Mouse (Mus musculus) lung, postnatal 0 days (tissue): ENCODE results near the gene Cyth1. TPM values are rescaled to one million over a fixed set of nuclear protein-coding genes. Genes with fewer than 3 reads are reported as not detected.
A peak's percentile ranks its signal among the peaks of the same experiment; 100 is the strongest.

Experiments
- ATAC-seq: fragments of 200-750 bp; cut with Nextera tagmentation; 2 replicates; pipeline ENCODE4 v1.8.0; 2017; ENCODE audit warnings: moderate library complexity
- DNase-seq: peaks from one replicate; pipeline ENCODE4 v3.0.0-alpha.2; 2016; ENCODE audit warnings: low spot score
- H3K27ac ChIP-seq: fragments of 300-500 bp; sonication (generic); 2 replicates; pipeline ENCODE4 v1.5.1; 2014; ENCODE audit warnings: antibody characterized with exemption, mild to moderate bottlenecking, low read length, mixed read lengths
- H3K27me3 ChIP-seq: fragments of 300-500 bp; sonication (generic); replicated peaks from 2 replicates; pipeline ENCODE4 v1.6.1; 2014; ENCODE audit warnings: low read length, mixed read lengths; ENCODE audit not compliant: insufficient read depth
- H3K36me3 ChIP-seq: fragments of 300-500 bp; sonication (generic); 2 replicates; pipeline ENCODE4 v1.6.1; 2014; ENCODE audit warnings: low read length, mixed read lengths; ENCODE audit not compliant: insufficient read depth
- H3K4me1 ChIP-seq: fragments of 300-500 bp; sonication (generic); 2 replicates; pipeline ENCODE4 v1.6.1; 2014; ENCODE audit warnings: antibody characterized with exemption, low read depth, low read length, mixed read lengths; ENCODE audit not compliant: insufficient read depth
- H3K4me2 ChIP-seq: fragments of 300-500 bp; sonication (generic); replicated peaks from 2 replicates; pipeline ENCODE4 v1.6.1; 2014; ENCODE audit warnings: low read depth, mild to moderate bottlenecking, low read length, moderate library complexity, mixed read lengths
- H3K4me3 ChIP-seq: fragments of 300-500 bp; sonication (generic); 2 replicates; pipeline ENCODE4 v1.5.1; 2014; ENCODE audit warnings: low read depth, low read length
- H3K9ac ChIP-seq: fragments of 300-500 bp; sonication (generic); replicated peaks from 2 replicates; pipeline ENCODE4 v1.6.1; 2014; ENCODE audit warnings: low read depth, mild to moderate bottlenecking
- H3K9me3 ChIP-seq: fragments of 300-500 bp; sonication (generic); 2 replicates; pipeline ENCODE4 v1.6.1; 2016; ENCODE audit warnings: low read length, mixed read lengths
- CTCF ChIP-seq: IDR thresholded peaks from 2 replicates; pipeline ENCODE4 v1.5.1; 2016; ENCODE audit warnings: antibody characterized with exemption, mild to moderate bottlenecking
- EP300 ChIP-seq: IDR thresholded peaks from 2 replicates; pipeline ENCODE4 v1.6.1; 2016; ENCODE audit warnings: antibody characterized with exemption, mild to moderate bottlenecking, control low read depth
- WGBS: fragments of 180-500 bp; shearing (Covaris S2); extraction: QIAGEN DNeasy Blood & Tissue Kit; methylation state at CpG from one replicate; pipeline ENCODE4 v1.1.7; 2014; 5-methylcytosine and 5-hydroxymethylcytosine counted together
- polyA plus RNA-seq: library from polyadenylated mRNA; unstranded; fragments of >200 nt; fragmentation: Nextera tagmentation; extraction: Ambion mirVana; gene quantifications from 2 replicates; pipeline ENCODE4 v1.2.1, GENCODE M21; 2015

Cyth1 gene
- polyA plus RNA-seq, 1 experiment from 2014 or later = 19.5 TPM

DNA sequence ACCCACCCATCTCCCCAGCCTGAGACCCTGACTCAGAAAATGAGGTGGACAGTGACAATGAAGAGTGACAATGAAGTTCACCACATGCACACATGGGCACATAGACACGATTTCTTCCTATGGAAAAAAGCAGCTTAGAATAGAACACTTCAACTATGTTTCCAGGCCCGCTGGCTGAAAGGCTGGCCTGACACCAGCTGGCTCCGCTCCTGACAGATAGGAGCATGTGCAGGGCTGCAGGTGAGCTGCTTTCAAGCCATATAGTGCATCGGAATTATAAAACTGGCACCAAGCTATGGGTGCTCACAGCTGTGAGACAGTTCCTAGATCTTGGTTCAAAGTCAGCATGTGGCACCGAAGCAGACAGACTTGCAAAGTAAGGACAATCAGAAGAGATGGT is 78.1 kb downstream of the Cyth1 start:
- H3K9ac ChIP-seq = no peak overlapping the region
- H3K27me3 ChIP-seq = no peaks in the 10 kb centered on the region
- H3K36me3 ChIP-seq = peaks cover 27% of the 10 kb centered on the region; the same call in 1 of the 2 replicates
- H3K9me3 ChIP-seq = no peaks in the 10 kb centered on the region
- H3K4me1 ChIP-seq = no peaks in the 10 kb centered on the region
- no peak for DNase-seq
- 90% methylated on average over 5 of the region's 5 CpGs for WGBS
- no peak overlapping the region for H3K4me2 ChIP-seq
- H3K27ac ChIP-seq = no peak overlapping the region
- no peak for TF ChIP-seq CTCF
- no peak for TF ChIP-seq EP300
- H3K4me3 ChIP-seq = no peak overlapping the region
- ATAC-seq = no peak

DNA sequence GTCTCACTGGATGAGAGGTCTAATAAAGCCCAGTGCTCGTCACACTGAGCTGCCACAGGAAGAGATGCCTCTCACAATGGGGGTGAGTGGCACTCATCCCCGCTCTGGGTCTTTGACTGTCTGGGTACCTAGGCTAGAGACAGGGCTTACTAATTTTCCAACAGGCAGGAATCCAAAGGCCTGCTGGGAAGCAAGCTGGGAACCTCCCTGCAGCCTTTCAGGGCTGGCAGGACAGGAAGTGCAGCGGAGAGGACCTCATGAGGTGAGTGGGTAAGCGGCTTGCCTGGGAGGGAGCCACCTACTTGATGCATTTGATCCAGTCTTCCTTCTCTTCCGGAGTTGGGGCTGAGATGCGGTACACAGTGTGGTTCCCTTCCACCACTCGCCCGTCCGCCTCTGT is 79.7 kb downstream of the Cyth1 start:
- DNase-seq (no peak), ATAC-seq (no peak)
- H3K9me3 ChIP-seq = no peaks in the 10 kb centered on the region
- no peak overlapping the region for H3K4me2 ChIP-seq
- no peaks in the 10 kb centered on the region for H3K27me3 ChIP-seq
- WGBS = 77% methylated on average over 9 of the region's 9 CpGs
- no peak for TF ChIP-seq EP300
- TF ChIP-seq CTCF = no peak
- no peak overlapping the region for H3K4me3 ChIP-seq
- no peaks in the 10 kb centered on the region for H3K4me1 ChIP-seq
- H3K27ac ChIP-seq = no peak overlapping the region
- H3K36me3 ChIP-seq = peaks cover 34% of the 10 kb centered on the region; the same call in 1 of the 2 replicates
- H3K9ac ChIP-seq = no peak overlapping the region

- no peak for ATAC-seq
Observed at GRCm38 (mm10) chr11:118166626-118167025, 81.8 kb downstream of the Cyth1 start.

GRCm38 (mm10) chr11:118165681-118166080 is 82.7 kb downstream of the Cyth1 start:
- ATAC-seq (peak; percentile 74), DNase-seq (peak; percentile 52)
- no peak overlapping the region for H3K9ac ChIP-seq
- H3K27ac ChIP-seq = peak overlapping the region; percentile 62; the same call in 1 of the 2 replicates
- H3K4me3 ChIP-seq = no peak overlapping the region
- TF ChIP-seq EP300 (no peak), CTCF (peak; percentile 48)
- no peak overlapping the region for H3K4me2 ChIP-seq
- no peaks in the 10 kb centered on the region for H3K9me3 ChIP-seq
- H3K27me3 ChIP-seq = no peaks in the 10 kb centered on the region
- H3K36me3 ChIP-seq = peaks cover 30% of the 10 kb centered on the region; the same call in 1 of the 2 replicates
- no peaks in the 10 kb centered on the region for H3K4me1 ChIP-seq
- 64% methylated on average over 11 of the region's 11 CpGs for WGBS

More at GRCm38 (mm10) chr11:118166626-118167025, 81.8 kb downstream of the Cyth1 start:
- TF ChIP-seq EP300 (no peak), CTCF (no peak)
- Histone ChIP-seq H3K27me3 (no peaks in the 10 kb centered on the region), H3K4me1 (no peaks in the 10 kb centered on the region), H3K36me3 (peaks cover 30% of the 10 kb centered on the region; the same call in 1 of the 2 replicates), H3K4me3 (no peak overlapping the region), H3K9ac (no peak overlapping the region), H3K9me3 (no peaks in the 10 kb centered on the region), H3K27ac (no peak overlapping the region), H3K4me2 (no peak overlapping the region)
- WGBS = 82% methylated on average over 5 of the region's 5 CpGs
- DNase-seq = no peak

- WGBS = 64% methylated on average over 8 of the region's 8 CpGs
- Histone ChIP-seq H3K4me2 (no peak overlapping the region), H3K27me3 (no peaks in the 10 kb centered on the region), H3K9me3 (no peaks in the 10 kb centered on the region), H3K9ac (no peak overlapping the region), H3K36me3 (peaks cover 30% of the 10 kb centered on the region; the same call in 1 of the 2 replicates), H3K4me3 (no peak overlapping the region), H3K4me1 (no peaks in the 10 kb centered on the region), H3K27ac (no peak overlapping the region)
- TF ChIP-seq EP300 (no peak), CTCF (no peak)
- DNase-seq (no peak), ATAC-seq (no peak)
Observed at GRCm38 (mm10) chr11:118164566-118164965, 83.8 kb downstream of the Cyth1 start.

GRCm38 (mm10) chr11:118162245-118162644 is 86.1 kb downstream of the Cyth1 start:
- Histone ChIP-seq H3K9me3 (no peaks in the 10 kb centered on the region), H3K36me3 (peaks cover 11% of the 10 kb centered on the region; the same call in 1 of the 2 replicates), H3K9ac (no peak overlapping the region), H3K27ac (no peak overlapping the region), H3K4me2 (no peak overlapping the region), H3K4me3 (no peak overlapping the region), H3K4me1 (no peaks in the 10 kb centered on the region), H3K27me3 (no peaks in the 10 kb centered on the region)
- WGBS = 55% methylated on average over 10 of the region's 10 CpGs
- ATAC-seq (peak; percentile 41), DNase-seq (no peak)
- TF ChIP-seq EP300 (no peak), CTCF (no peak)

DNA sequence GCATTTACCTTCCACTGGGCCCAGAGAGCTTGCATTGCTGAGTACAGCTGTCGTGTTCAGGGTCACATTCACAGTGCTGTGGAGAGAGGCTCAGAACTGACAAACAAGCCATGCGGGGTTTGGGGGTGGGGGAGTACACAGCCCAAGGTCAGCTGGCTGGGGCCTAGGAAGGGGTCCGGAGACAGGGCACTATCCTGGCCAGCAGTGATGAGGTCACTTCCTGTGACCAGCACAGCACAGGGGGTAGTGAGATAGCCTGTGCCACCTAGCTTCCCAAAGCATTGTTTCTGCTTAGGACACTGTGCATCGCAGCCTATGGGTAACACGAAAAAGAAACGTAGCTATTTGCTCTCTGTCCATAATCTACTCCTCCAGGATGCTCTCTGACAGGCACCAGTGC is 87.2 kb downstream of the Cyth1 start:
- Histone ChIP-seq H3K36me3 (peaks cover 11% of the 10 kb centered on the region; the same call in 1 of the 2 replicates), H3K27ac (no peak overlapping the region), H3K4me3 (no peak overlapping the region), H3K27me3 (no peaks in the 10 kb centered on the region), H3K9me3 (no peaks in the 10 kb centered on the region), H3K9ac (no peak overlapping the region), H3K4me1 (no peaks in the 10 kb centered on the region), H3K4me2 (no peak overlapping the region)
- DNase-seq (no peak), ATAC-seq (no peak)
- no peak for TF ChIP-seq CTCF
- TF ChIP-seq EP300 = no peak
- WGBS = 55% methylated on average over 6 of the region's 6 CpGs
